Mouse (Mus musculus) right cerebral cortex, adult 18-20 months (tissue): Measurements from ENCODE around the gene Mybpc3.

Experiments
- DNase-seq: peaks from one replicate; pipeline ENCODE4 v3.0.0; 2022; ENCODE audit warnings: mixed read lengths

Gene Mybpc3

DNA sequence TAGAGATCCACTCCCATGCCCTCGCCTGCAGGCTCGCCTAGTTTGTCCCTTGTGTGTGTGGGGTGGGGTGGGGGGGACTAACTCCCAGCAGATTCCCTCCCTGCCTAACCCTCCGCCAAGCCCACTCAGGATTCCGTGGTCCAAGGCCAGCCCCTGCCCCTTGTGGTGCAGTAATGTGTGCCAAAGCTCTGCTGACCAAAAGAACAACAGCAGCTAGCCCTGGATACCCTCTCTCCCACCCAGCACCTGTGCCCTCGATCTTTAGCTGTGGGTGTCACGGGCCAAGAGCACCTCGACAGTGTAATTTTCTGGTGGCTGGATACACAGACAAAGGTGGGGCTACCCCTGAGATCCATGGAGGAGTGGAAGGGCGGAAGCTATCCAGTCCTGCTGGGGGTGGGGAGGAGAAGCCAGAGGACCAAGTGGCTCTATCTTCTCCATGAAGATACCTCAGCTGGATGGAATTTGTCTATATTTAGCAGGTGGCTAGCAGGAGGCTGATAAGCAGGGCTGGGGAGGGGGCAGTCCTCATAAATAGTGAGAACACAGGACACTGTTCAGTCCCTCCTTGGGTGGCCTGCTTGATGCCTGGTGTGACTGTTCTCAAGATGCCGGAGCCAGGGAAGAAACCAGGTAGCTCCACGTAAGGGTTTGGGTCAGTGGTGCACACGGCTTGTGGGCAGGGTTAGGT lies at the start of gene Mybpc3:
TSS of gene Mybpc3 (plus strand) at position 560 of the 691 bp plus-strand sequence.
- no peak for DNase-seq

DNA sequence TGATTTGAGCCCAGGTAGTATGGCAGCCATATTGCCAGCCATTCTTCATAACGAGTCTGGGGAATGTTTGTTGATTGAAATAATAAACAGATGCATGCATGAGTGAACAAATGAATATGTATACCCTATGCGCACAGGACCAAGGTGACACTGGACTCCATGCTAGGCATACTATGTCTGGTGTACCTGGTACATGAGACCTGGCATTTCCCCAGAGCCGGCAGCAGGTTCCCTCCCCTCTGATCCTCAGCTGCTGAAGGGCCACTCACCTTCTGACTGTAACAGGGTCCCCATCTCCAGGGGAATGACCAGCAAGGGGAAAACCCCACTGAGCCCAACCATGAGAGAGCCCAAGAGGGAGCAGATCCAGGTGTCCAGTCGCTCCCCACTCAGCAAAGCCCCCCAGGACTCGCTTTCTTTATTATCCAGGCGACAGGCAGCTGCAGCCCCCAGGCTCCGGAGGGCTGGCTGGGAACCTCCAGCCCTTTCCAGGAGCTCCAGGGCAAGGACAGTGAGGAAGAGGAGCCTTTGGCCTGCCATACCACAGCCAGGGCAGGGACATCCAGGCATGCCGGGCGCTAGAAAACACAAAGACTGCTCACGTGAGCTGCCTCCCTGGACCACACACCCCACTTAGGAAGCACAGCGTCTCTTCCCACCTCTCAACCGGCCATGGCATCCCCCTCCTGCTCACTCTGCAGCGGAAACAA lies 49.6 kb upstream of the Mybpc3 start:
- DNase-seq = no peak

DNA sequence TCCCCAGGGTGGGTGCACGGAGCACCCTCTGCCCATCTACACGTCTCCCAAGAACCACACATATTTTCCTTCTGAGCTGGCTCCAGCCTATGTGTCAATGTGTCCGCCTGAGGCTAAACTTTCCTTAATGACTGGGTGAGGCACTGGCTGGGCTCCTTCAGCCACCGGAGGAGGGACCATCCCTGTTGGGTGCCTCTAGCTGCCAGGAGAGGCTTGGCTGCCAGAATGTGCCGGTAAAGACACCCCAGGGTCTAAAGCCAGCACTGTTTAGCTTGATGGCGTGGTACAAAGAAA lies 49.1 kb upstream of the Mybpc3 start:
- no peak for DNase-seq

DNA sequence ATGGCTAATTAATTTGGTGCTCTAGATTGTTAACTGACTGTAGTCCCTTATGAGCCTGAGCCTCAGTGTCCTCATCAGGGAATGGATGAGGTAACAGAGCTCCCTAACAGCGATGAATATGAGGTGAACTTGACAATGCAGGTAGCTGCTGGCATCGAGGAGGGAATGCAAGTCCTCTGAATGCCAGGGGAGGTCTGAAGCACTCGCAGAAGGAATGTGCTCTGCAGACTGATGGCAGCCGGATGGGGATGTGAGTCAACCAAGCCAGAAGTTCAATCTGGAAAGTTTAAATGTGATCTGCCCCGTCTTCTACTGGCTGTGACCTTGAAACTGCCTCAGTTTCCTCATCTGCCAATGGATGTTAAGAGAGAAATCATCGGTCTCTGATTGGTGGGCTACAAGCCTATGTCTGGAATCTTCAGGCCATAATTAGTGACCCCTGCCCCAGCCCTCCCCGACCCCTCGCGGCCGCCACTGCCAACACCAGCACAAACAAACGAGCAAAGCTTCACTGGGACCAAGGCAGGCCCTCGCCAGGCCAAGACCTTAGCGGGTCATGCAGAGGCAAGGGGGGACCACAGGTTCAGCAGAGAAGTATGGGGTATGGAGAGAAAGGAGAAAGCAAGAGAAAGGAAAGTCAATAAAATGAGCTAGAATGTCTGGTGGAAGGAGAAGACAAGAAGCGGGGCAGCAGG lies 48.5 kb upstream of the Mybpc3 start:
- no peak for DNase-seq

DNA sequence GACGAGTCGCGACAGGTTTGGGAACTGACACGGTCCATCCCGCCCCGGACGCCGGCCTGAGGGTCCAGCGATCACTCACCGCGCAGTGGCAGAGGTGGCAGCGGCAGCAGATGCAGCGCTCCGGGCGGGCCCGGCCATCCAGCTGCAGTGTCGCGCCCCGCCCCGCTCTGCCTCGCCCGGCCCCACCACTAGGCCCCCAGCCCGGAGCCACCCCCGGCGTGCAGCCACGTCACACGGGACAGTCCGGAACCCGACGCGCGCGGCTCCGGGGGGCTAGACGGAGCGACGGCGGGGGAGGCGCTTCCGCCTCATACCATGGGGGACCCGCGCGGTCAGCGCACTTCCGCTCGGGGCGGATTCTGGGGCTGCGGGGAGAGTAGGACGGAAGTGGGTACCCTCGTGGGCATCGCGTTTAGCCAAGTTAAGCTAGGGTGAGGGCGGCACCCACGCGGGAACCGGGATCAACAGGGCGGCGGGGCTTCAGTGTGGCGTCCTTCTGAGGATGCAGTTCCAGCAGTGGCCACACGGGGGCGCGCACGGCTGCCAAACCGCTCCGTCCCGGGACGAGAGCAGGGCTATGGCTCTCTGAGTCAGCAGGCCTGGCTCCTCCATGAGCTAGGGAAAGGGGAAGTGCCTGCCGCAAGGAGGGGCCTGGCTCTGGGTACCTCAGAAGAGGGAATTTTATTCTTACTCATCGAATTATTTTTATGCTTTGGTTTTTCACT lies 47.7 kb upstream of the Mybpc3 start, which contains the start of gene Slc39a13:
TSS of gene Slc39a13 (minus strand) at position 342 of the 725 bp plus-strand sequence.
- peak; percentile 95 for DNase-seq

DNA sequence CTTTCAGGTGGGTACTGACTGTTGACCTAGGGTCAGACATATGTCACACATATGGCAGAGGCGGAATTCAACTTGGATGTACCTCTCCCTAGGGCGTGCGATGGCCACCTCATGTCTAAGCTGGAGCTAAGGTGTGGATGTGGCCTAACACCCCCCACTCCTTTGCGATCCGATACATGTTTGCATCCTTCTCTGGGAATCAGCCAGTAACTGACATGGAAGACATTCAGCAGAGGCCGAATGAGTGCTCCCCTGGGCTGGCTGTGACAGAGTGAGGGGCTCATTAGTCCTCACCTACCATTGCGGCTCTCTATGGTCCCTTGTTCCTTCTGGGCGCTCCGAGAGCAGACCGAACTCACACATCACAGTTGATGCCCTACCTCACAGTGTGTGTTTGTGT lies 46.9 kb upstream of the Mybpc3 start:
- DNase-seq = no peak

DNA sequence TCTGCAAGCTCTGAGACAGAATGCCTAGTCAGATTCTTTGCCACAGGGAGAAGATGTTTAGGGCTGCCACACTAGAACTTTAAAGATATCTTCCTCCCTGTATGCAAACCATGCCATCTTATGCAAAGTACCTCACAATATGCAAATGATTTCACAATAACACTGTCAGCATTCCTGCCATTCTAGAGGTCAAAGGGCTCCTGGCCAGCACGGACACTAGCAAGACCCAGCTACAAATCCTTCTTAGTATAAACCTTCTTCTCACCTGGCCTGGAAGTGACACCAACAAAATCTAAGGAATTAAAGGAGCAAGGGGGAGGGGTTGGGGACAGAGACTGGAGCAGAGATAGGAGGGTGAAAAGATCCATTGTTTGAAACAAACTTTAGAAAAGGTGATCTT lies 45.9 kb upstream of the Mybpc3 start:
- no peak for DNase-seq

DNA sequence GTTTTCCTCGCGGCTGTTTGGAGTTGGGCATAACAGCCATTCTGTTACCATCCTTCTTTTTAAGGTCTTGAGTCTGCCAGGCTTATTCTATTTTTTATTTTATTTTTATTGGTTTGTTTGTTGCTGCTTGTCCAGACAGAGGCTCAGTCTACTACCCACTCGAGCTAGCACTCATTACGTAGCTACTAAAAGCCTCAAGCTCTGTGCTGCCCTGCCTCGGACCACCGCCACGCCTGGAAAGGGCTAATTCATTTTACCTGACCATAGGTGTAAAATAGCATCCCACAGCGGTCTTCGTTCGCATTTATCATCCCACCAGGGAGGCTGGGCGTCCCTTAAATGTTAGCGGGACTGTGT lies 40.0 kb upstream of the Mybpc3 start:
- no peak for DNase-seq

DNA sequence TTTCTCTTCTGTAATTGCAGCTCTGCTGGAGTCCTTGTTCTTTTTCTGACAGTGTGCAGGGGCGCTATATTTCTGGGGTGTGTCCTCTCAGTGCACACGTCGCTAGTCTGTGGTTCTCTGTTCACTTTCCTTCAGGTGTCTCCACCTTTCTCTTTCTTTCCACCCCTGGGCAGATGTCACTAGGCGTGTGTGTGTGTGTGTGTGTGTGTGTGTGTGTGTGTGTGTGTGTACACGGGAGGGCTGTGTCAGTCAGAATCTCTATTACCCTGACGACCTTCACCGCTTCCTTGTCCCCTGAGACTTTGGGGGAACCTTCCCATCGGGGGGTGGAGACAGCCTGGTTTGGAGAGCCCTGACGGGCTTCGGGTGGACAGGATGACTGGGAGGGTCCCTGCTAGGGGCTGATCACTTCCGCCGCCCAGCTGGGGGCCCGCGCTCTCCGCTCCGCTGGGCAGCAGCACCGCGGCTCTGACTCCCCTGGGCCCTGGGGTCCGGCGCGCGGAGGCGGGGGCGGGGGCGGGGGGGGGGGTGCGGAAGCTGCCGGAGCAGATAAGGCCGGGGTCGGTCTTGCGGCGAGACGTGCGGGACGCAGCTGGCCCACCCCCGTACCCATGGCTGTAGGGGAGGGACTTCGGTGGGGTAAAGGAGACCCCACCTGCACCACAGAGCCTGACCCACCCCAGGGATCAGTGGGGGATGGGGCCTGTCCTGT lies 39.5 kb upstream of the Mybpc3 start:
- no peak for DNase-seq

DNA sequence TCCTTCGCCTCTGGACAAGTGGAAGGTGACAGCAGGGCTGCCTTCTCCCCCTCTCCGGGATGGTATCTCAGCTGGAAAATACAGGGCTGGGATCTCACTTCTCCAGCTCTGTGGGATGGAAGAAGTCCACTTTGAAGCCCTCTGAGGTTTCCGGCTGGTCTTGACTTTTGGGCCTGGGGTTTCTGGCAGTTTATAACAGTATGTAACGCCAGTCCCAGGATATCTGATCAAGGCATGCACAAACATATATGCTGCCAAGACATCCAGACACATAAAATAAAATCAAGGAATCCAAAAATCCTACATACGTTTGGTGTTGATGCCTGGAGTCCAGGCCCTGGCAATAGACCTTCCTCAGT lies 38.9 kb upstream of the Mybpc3 start:
- DNase-seq = no peak

DNA sequence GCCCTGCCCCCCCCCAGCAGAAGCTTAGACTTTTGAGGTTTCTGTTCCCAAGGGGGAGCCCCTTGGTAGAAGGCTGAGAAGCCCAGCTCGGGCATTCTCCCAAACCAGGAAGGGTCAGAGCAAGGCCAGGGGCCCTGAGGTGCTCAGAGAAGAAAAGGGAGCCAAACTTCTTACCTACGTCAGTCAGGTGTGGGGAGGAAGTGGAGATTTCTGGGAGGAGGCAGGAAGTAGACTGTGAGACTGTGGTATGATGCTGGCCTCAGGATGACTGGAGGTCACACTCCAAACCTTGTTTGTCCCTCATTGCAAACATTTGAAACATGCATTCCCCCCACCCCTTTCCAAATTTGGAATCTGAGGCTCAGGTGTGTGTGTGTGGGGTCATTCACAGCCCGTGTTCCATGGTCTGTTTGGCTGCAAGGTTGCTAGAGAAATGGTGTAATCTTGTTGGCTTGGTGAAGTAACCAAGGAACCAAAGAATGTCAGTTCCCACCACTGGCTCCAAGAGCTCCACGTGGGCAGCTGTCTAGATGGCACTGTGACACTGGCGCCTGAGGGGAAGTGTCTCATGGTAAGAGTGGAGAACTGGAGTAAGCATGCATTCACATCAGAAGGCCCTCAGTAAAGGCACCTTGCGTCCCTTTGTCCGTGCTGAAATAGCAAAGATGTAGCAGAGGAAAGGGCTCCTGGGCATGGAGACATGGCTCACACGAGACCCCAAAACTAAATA lies 37.0 kb upstream of the Mybpc3 start:
- DNase-seq = no peak

DNA sequence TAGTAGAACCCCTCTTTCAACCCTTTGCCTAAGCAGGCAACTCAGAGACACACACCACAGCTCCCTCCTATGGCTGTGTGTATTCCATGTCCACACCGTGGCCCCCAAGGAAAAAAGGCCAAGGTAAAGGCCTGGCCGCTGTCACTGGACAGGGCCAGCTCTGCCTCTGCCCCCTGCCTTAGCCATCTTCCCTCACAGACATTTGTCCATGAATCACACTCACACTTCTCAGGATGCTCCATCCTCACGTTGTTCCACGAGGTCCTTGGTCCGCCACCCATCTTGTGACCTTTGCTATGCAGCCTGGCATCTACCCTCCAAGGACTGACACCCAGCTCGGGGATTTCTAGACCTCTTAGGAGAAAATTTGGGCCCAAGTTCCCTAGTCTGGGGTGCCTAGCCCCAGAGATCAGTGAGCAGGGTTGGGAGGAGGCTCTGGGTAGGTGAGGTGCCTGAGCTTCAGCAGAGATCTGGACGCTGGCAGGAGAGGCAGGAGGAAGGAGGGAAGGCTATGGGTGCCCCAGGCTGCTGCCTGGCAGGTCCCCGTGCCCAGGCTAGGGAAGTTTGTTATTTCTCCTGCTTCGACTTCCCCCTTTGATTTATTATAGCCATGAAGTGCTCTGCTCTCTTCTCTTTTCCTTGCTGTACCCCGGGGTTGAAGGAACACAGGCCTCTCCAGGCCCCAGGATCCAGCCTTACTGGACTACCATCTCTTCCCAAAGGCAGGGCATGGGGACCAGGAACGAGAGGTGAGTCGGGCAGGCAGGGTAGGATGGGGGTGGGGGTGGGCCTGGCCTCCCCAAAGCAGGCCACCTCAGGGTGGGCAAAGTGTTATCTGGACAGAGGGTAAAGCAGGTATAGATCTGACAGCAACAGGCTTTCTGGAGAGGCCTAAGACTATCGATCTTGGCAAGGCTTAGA lies 35.9 kb upstream of the Mybpc3 start, which contains the start of gene Spi1:
TSS of gene Spi1 (plus strand) at position 616 of the 921 bp plus-strand sequence.
- DNase-seq = no peak

DNA sequence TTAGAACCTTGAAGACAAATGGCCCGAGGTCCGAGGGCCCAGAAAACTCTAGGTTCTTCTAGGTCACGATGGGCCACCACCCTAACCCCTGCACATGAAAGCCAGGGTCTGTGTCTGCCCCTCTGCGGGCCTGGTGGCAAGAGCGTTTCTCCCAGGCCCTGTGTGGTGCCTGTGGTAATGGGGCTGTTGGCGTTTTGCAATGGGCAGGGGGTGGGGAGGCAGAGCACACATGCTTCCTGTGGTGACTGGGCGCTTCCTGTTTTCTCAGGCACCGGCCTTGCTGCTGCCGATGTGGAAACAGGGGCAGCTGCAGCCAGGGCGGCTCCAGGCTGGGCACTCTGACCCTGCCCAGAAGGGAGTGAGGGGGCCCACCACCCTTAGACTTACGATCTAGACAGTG lies 35.1 kb upstream of the Mybpc3 start:
- DNase-seq = no peak

DNA sequence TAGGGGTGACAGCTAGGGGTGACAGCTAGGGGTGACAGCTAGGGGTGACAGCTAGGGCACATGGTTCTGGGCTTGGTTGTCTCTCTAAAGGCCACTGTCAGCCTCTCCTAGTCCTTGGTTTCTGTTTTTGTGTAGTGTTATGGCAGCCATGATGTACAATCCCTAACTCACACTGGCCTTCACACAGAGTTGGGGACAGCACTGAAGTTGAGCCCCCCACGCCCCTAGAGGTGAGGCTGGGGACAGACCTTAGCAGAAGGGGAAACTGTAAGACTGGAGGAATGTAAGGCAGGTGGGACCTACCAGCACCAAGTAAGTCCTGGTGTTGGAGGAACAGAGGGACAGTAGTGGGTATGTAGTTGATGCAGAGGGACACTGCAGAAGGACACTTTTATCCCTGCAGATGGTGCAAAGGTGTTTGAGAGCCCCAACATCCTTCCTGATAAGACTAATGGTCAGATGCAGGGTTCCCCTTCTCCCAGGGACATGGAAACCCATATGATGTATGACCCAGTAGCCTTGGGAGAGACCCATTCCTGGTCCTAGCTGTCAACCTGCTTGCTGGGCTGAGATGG lies 34.5 kb upstream of the Mybpc3 start:
- DNase-seq = no peak

DNA sequence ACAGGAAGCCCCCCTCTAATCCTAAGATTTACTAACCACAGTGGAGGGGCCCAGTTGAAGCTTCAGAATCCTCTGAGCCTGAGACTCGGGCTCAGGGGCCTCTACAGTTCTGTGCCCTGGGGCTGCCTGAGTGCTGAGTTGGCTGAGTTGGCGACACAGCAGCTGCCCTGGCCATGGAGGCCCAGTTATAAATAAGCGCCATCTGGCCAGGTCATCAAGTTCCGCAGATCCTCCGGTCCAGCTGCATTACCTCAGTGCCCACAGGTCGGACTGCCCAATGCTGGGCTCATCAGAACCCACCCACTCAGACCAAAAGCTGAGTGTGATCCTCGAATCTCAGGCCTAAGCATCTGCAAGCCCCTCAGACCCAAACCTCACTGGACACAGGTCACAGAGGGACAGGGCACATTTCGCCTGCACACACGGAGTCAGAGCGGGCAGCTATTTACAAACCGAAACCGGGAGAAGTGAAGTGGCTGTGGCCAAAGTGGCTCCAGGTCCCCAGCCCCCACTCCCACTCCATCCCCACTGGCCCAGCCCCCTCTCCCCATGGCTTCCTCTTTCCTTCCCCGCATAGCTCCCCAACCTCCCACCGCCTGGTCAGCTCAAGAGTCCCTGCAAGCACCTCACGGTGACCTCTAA lies 33.6 kb upstream of the Mybpc3 start:
- DNase-seq = no peak

DNA sequence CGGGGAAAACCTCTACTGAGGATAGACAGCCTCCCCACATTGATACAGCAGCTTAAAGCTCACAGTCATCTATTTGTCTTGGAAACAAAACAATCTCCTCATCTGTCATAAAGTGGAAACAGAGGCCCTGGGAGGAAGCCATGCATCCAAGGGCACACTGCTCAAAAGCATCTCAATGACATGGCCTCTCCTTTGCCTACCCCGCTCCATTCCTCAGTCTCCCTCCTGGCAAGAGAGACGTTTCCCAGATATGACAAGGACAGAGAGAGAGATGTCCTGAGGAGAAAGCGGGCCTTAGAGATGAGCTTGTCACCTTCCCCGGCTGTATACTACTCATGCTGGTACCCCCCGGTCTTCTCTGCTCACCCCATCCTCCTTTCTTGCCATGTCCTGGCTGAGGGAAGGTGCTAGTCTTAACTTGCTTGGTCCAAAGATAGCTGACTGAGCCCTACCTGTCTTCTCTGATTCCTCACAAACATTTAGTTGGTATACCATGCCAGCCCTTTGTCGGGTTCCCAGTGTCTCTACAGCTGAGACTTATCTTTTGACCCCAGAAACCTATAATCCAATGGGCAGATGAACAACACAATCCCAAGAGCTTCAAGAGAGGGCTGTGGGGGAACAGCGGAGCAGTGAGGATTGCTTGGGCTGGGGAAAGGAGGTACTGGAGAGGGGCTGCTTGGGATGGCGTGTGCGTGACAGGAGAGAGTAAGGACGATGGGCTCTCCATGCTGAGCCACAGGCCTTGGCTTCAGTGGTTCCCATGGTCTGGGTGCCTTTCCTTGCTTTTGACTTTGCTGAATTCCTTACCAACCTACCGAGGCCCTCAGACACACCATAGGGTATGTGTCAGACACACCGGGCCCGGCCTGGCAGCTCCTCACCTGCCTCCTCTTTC lies 32.2 kb upstream of the Mybpc3 start:
- DNase-seq = no peak

DNA sequence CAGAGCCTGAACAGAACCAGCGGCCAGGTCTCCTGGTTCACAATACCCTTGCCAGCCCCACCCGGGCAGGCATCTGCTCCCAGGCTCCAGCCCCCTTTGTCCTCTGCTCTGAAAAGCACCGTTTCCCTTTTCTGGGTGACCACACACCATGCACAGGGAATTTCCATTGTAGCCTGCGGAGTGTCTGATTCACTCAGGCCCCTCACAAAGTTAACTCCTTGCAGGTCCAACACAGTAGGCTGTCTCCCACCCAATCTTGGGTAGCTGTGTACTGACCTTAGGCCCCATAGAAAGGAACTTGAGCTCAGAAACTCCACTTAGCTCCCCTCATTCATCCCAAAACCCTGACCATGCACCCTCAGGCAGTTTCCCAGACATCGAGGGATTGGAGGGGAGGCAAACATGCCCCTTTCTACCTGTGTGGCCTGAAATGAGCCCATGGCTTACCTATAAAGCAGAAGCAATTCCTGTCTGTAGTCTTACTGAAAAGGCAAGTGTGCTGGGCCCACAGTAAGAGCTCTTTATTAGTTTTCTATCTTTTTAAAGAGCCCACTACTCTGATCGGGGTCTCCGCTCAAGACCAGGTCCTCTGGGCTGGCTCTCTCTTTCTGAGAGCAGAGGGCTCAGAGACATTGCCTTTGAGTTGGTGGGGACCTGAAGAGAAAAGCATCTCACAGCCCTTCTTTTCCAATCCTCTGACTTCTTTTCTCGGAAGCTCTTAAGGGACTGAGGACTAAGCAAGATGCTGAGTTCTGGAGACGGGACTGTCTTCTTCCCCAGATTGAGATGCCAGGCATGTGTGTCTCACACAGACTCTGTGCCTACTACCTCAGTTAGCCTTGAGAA lies 31.3 kb upstream of the Mybpc3 start:
- DNase-seq = no peak

DNA sequence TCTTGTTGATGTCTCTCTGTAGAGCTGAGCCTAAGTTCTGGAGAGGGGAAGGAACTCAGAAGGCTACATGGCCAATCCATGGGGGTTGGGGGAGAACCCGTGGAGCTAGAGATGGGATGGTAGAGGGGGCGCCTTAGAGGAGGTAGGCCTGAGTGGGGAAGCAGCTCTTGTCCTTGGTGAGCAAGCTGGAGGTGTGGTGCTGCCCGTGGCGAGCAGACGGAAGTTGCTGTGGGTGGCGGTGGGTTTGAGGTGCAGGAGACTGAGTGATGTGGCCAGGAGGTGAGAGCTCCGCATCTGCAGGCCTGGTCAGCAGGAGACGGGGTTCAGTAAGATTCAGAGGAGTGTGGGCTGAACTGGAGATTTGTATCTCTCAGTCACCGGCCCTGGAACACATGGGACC lies 30.5 kb upstream of the Mybpc3 start:
- DNase-seq = no peak
